Mouse (Mus musculus) heart, postnatal 0 days (tissue): ENCODE results near the gene Naglu. TPM values are rescaled to one million over a fixed set of nuclear protein-coding genes. Genes with fewer than 3 reads are reported as not detected.

Experiments
- ATAC-seq: fragments of 200-750 bp; cut with Nextera tagmentation; 2 replicates; pipeline ENCODE4 v1.8.0; 2017; ENCODE audit warnings: low read depth, moderate number of reproducible peaks, moderate library complexity; ENCODE audit not compliant: insufficient read depth
- DNase-seq: peaks from one replicate; pipeline ENCODE4 v3.0.0-alpha.2; 2016; ENCODE audit warnings: low spot score
- H3K27ac ChIP-seq: fragments of 300-500 bp; sonication (generic); 2 replicates; pipeline ENCODE4 v1.5.1; 2014; ENCODE audit warnings: low read depth, mild to moderate bottlenecking
- H3K27me3 ChIP-seq: fragments of 300-500 bp; sonication (generic); 2 replicates; pipeline ENCODE4 v1.6.1; 2014; ENCODE audit warnings: low read length, mixed read lengths; ENCODE audit not compliant: control insufficient read depth, insufficient read depth
- H3K36me3 ChIP-seq: fragments of 300-500 bp; sonication (generic); replicated peaks from 2 replicates; pipeline ENCODE4 v1.6.1; 2014; ENCODE audit warnings: low read length, mixed read lengths; ENCODE audit not compliant: control insufficient read depth, insufficient read depth
- H3K4me1 ChIP-seq: fragments of 300-500 bp; sonication (generic); 2 replicates; pipeline ENCODE4 v1.6.1; 2014; ENCODE audit warnings: antibody characterized with exemption; ENCODE audit not compliant: control insufficient read depth, insufficient read depth
- H3K4me2 ChIP-seq: fragments of 300-500 bp; sonication (generic); 2 replicates; pipeline ENCODE4 v1.6.1; 2014; ENCODE audit warnings: low read depth, mild to moderate bottlenecking, low read length, moderate library complexity
- H3K4me3 ChIP-seq: fragments of 300-500 bp; sonication (generic); 2 replicates; pipeline ENCODE4 v1.5.1; 2014; ENCODE audit warnings: low read depth, low read length
- H3K9ac ChIP-seq: fragments of 300-500 bp; sonication (generic); replicated peaks from 2 replicates; pipeline ENCODE4 v1.6.1; 2014; ENCODE audit warnings: low read depth, low read length, mixed read lengths
- H3K9me3 ChIP-seq: fragments of 300-500 bp; sonication (generic); replicated peaks from 2 replicates; pipeline ENCODE4 v1.6.1; 2016; ENCODE audit warnings: low read length; ENCODE audit not compliant: control insufficient read depth
- CTCF ChIP-seq: IDR thresholded peaks from 2 replicates; pipeline ENCODE4 v1.5.1; 2016; ENCODE audit warnings: antibody characterized with exemption, control low read depth, low read depth
- EP300 ChIP-seq: IDR thresholded peaks from 2 replicates; pipeline ENCODE4 v1.6.1; 2016; ENCODE audit warnings: antibody characterized with exemption, low read depth
- WGBS: fragments of 180-500 bp; shearing (Covaris S2); extraction: QIAGEN DNeasy Blood & Tissue Kit; methylation state at CpG from one replicate; pipeline ENCODE4 v1.1.7; 2014; 5-methylcytosine and 5-hydroxymethylcytosine counted together
- polyA plus RNA-seq: library from polyadenylated mRNA; unstranded; fragments of >200 nt; fragmentation: Nextera tagmentation; extraction: Ambion mirVana; gene quantifications from 2 replicates; pipeline ENCODE4 v1.2.1, GENCODE M21; 2015
- total RNA-seq: library from RNA; depleted of rRNA; stranded (reverse); fragments of >200 nt; gene quantifications from 2 replicates; pipeline ENCODE4 v1.2.3, GENCODE M21; 2014; ENCODE audit warnings: low replicate concordance

The Naglu gene
- total and polyA plus RNA-seq, 2 experiments from 2014 or later: 10.3 to 15.8 TPM

DNA sequence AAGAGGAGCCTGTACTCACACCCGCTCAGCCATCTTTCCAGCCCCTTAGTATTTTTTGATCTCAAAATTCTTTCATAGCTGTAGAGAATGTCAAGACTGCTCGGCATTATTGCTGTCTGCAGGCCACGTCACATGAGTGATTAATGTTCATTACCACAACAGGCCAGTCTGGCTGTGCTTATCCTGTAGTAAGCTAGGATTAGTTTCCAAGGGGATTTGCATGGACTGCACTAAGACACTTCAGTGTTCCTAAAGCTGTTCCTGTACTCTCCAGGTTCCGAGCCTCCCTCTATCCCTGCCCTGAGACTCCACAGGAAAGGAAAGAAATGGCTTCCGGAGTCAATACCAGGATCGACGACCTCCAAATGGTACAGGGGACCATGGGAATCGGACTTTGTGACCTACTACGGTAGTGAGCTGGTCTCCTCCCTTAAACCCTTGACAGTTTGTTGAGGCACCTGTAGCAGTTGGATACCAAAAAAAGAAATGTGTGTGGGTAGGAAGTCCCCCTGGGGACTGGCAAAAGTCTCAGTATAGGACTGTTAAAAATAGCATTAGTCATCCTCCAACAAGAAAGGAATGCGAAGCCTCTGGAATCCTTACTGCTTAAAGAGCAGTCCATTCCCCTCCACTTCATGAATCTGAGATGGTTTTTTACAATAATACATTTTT, 39.5 kb upstream of the Naglu start:
- H3K4me1 ChIP-seq: peaks cover 27% of the 10 kb centered on the region; the same call in 1 of the 2 replicates
- H3K27me3 ChIP-seq: no peaks in the 10 kb centered on the region
- peak overlapping the region; percentile 92 for H3K27ac ChIP-seq
- H3K9me3 ChIP-seq: no peaks in the 10 kb centered on the region
- peak; percentile 88 for ATAC-seq
- DNase-seq: peak; percentile 77
- H3K4me3 ChIP-seq: no peak overlapping the region
- TF ChIP-seq CTCF (no peak), EP300 (0 out of 2 replicates have a peak, but pooled peaks have one; percentile 14)
- no peak overlapping the region for H3K4me2 ChIP-seq
- no peak overlapping the region for H3K9ac ChIP-seq
- peaks cover 72% of the 10 kb centered on the region for H3K36me3 ChIP-seq
- WGBS: 22% methylated on average over 10 of the region's 10 CpGs

- Histone ChIP-seq H3K27me3 (no peaks in the 10 kb centered on the region), H3K4me2 (no peak overlapping the region), H3K4me1 (peaks cover 27% of the 10 kb centered on the region; the same call in 1 of the 2 replicates), H3K27ac (peak overlapping the region; percentile 92), H3K9ac (no peak overlapping the region), H3K9me3 (no peaks in the 10 kb centered on the region), H3K4me3 (no peak overlapping the region), H3K36me3 (peaks cover 71% of the 10 kb centered on the region)
- no peak for DNase-seq
- WGBS: 60% methylated on average over 4 of the region's 4 CpGs
- no peak for ATAC-seq
- TF ChIP-seq EP300 (no peak), CTCF (no peak)
These were observed 39.0 kb upstream of the Naglu start for GRCm38 (mm10) chr11:101030808-101031156.

- H3K27ac ChIP-seq: peak overlapping the region; percentile 92
- H3K36me3 ChIP-seq: peaks cover 72% of the 10 kb centered on the region
- TF ChIP-seq EP300: no peak
- TF ChIP-seq CTCF: no peak
- 92% methylated on average over 1 of the region's 1 CpGs for WGBS
- H3K4me1 ChIP-seq: peaks cover 27% of the 10 kb centered on the region; the same call in 1 of the 2 replicates
- ATAC-seq (no peak), DNase-seq (no peak)
- no peaks in the 10 kb centered on the region for H3K9me3 ChIP-seq
- no peak overlapping the region for H3K9ac ChIP-seq
- H3K4me3 ChIP-seq: no peak overlapping the region
- H3K27me3 ChIP-seq: no peaks in the 10 kb centered on the region
- H3K4me2 ChIP-seq: no peak overlapping the region
These were observed 38.3 kb upstream of the Naglu start for GRCm38 (mm10) chr11:101031470-101031869.

DNA sequence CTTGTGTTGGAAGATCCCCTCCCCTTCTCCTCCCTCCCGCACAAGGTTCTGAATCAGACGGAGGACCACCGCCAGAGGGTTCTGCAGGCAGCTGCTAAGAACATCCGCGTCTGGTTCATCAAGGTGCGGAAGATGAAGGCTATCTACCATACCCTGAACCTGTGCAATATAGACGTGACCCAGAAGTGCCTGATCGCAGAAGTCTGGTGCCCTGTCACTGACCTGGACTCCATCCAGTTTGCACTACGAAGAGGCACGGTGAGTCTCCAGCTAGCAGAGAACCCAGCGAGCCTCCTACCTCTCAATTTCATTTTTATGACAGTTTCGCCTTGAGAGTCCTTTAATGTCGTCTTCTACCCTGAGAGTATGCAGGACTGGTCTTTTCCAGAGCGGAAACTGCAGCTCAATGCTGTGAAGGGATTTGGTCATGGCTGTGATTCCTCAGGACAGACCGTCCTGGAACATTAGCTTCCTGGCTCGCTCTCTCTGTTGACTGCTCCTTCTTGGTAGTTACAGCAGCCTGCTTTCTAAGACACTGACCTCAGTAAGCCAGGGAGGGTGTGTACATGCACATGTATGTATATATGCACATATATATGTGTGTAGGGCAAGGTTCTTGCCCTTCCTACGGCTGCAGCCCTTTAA, 35.8 kb upstream of the Naglu start:
- Histone ChIP-seq H3K9ac (no peak overlapping the region), H3K27me3 (no peaks in the 10 kb centered on the region), H3K36me3 (peaks cover 79% of the 10 kb centered on the region), H3K4me3 (no peak overlapping the region), H3K4me2 (no peak overlapping the region), H3K27ac (no peak overlapping the region), H3K4me1 (peaks cover 15% of the 10 kb centered on the region; the same call in 1 of the 2 replicates), H3K9me3 (no peaks in the 10 kb centered on the region)
- no peak for DNase-seq
- no peak for ATAC-seq
- no peak for TF ChIP-seq EP300
- WGBS: 94% methylated on average over 17 of the region's 17 CpGs

DNA sequence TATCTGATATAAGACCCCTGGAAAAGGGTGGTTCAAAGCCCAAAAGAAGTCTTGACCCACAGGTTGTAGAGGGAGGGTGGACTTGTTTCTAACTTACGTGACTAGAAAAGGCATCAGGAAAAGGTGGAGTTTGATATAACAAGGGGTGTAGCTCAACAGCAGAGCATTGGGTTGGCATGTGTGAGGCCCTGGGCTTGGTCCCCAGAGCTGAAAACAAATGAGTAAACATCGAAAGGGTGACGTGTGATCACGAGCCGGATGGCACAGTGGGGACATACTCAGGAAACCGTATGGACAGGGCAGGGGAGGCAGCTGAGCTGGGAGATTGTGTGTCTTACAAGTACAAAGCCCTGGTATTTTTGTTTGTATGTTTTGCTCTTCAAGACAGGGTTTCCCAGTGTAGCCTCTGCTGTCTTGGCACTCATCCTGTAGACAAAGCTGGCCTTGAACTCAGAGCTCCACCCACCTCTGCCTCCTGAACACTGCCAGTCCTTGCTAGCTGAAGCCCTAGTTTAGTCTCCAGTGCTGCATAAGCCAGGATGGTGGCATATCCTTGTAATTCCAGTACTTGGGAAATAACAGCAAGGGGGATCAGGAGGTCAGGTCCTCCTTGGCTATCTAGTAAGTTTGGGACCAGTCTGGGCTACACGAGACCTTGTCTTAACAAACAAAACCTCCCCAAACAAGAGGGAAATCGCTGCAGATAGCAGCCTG, 35.0 kb upstream of the Naglu start:
- Histone ChIP-seq H3K27me3 (no peaks in the 10 kb centered on the region), H3K4me3 (no peak overlapping the region), H3K27ac (no peak overlapping the region), H3K36me3 (peaks cover 82% of the 10 kb centered on the region), H3K9me3 (no peaks in the 10 kb centered on the region), H3K4me1 (peaks cover 11% of the 10 kb centered on the region; the same call in 1 of the 2 replicates), H3K9ac (no peak overlapping the region), H3K4me2 (no peak overlapping the region)
- 89% methylated on average over 8 of the region's 8 CpGs for WGBS
- ATAC-seq (no peak), DNase-seq (no peak)
- TF ChIP-seq CTCF: no peak
- no peak for TF ChIP-seq EP300
